Mouse (Mus musculus): Measurements from ENCODE around the gene Acad9.
"Not testable (repeated sequence)": the region's sequence is repeated elsewhere in the genome, so short reads cannot be mapped to it uniquely, and the experiment has no call there.

The Acad9 gene

GRCm38 (mm10) chr3:36087591-36087990 lies 21.8 kb downstream of the Acad9 start:
- DNase-seq (ENCODE audit: low read depth): no peak

GRCm38 (mm10) chr3:36095371-36095770 lies 29.6 kb downstream of the Acad9 start:
- DNase-seq (ENCODE audit: low read depth): peak; percentile 5

- no peak for DNase-seq (ENCODE audit: low read depth)
Observed at GRCm38 (mm10) chr3:36116076-36116475, 50.3 kb downstream of the Acad9 start.

GRCm38 (mm10) chr3:36119684-36120548 lies 54.1 kb downstream of the Acad9 start:
- DNase-seq (ENCODE audit: low read depth): no peak

GRCm38 (mm10) chr3:36126176-36126575 lies 60.4 kb downstream of the Acad9 start:
- not testable (repeated sequence) for DNase-seq (ENCODE audit: low read depth)

- DNase-seq (ENCODE audit: low read depth): no peak
Observed at GRCm38 (mm10) chr3:36136152-36136551, 70.4 kb downstream of the Acad9 start.

GRCm38 (mm10) chr3:36137560-36137959 lies 71.8 kb downstream of the Acad9 start:
- peak; percentile 75 for DNase-seq (ENCODE audit: low read depth)

- no peak for DNase-seq (ENCODE audit: low read depth)
Observed at GRCm38 (mm10) chr3:36138171-36138660, 72.4 kb downstream of the Acad9 start.

- no peak for DNase-seq (ENCODE audit: low read depth)
Observed at GRCm38 (mm10) chr3:36138996-36139395, 73.2 kb downstream of the Acad9 start.
